Mouse (Mus musculus) forebrain, embryonic 16.5 days (tissue): ENCODE data around the gene Alyref2. TPM values are rescaled to one million over a fixed set of nuclear protein-coding genes. Genes with fewer than 3 reads are reported as not detected.

Source experiments
- ATAC-seq: fragments of 200-750 bp; cut with Nextera tagmentation; 2 replicates; pipeline ENCODE4 v1.8.0; 2017; ENCODE audit warnings: mild to moderate bottlenecking, moderate library complexity
- H3K27ac ChIP-seq: fragments of 300-500 bp; sonication (generic); 2 replicates; pipeline ENCODE4 v1.5.1; 2014; ENCODE audit warnings: low read length, control low read depth
- H3K27me3 ChIP-seq: fragments of 300-500 bp; sonication (generic); replicated peaks from 2 replicates; pipeline ENCODE4 v1.6.1; 2014; ENCODE audit warnings: low read length; ENCODE audit not compliant: control insufficient read depth, insufficient read depth
- H3K36me3 ChIP-seq: fragments of 300-500 bp; sonication (generic); 2 replicates; pipeline ENCODE4 v1.6.1; 2014; ENCODE audit not compliant: control insufficient read depth, insufficient read depth
- H3K4me1 ChIP-seq: fragments of 300-500 bp; sonication (generic); replicated peaks from 2 replicates; pipeline ENCODE4 v1.6.1; 2014; ENCODE audit warnings: low read length; ENCODE audit not compliant: control insufficient read depth, insufficient read depth
- H3K4me2 ChIP-seq: fragments of 300-500 bp; sonication (generic); 2 replicates; pipeline ENCODE4 v1.6.1; 2014; ENCODE audit warnings: mild to moderate bottlenecking, low read length, control low read depth
- H3K4me3 ChIP-seq: fragments of 300-500 bp; sonication (generic); replicated peaks from 2 replicates; pipeline ENCODE4 v1.5.1; 2014; ENCODE audit warnings: mild to moderate bottlenecking, low read length, control low read depth
- H3K9ac ChIP-seq: fragments of 300-500 bp; sonication (generic); replicated peaks from 2 replicates; pipeline ENCODE4 v1.6.1; 2014; ENCODE audit warnings: low read depth, low read length, control low read depth
- H3K9me3 ChIP-seq: fragments of 300-500 bp; sonication (generic); 2 replicates; pipeline ENCODE4 v1.6.1; 2016; ENCODE audit warnings: low read length; ENCODE audit not compliant: control insufficient read depth
- WGBS: fragments of 180-500 bp; shearing (Covaris S2); extraction: QIAGEN DNeasy Blood & Tissue Kit; methylation state at CpG from one replicate; pipeline ENCODE4 v1.1.7; 2014; 5-methylcytosine and 5-hydroxymethylcytosine counted together
- polyA plus RNA-seq: library from polyadenylated mRNA; unstranded; fragments of >200 nt; fragmentation: Nextera tagmentation; extraction: Ambion mirVana; gene quantifications from 2 replicates; pipeline ENCODE4 v1.2.1, GENCODE M21; 2015

Gene Alyref2
- polyA plus RNA-seq, 1 experiment from 2014 or later: 33.2 TPM

DNA sequence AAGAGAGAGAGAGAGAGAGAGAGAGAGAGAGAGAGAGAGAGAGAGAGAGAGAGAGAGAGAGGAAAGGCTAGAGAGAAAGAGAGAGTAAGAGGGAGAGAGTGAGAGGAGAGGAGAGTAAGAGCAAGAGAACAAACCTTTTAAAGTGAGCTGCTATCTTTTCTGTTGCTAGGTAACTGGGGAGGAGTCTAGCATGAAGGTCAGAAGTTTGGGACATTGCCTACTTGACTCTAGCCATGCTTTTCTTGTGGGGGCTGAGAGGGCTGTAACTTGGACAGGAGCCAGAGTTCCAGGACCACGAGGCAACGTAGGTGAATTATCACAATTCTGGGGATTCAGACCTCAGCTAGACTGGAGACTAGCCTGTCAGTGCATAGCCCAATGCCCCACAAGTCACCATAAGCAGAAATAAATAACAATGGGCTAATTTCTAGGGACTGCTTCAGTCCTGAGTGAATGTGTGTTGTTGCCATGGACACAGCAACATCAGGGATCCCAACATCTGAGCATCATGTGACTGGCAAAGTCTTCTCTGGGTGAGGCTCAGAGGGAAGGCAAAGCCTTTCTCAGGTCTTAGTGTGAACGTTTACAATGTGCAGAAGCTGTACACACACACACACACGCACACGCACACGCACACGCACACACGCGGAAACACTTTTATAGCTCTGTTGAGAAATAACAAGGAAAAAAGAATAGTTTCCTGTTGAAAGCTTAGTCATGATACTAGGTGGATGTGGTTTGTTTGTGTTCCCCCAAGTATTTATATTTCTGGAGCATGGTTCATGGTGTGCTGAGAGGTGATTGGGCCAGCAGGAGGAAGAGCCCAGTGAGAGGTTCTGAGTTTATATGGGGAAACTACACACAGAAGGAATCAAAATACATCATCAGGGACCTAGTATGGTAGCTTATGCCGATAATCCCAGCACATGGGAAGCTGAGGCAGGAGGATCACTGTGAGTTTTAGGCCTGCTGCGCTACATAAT, 50.4 kb downstream of the Alyref2 start:
- 83% methylated on average over 11 of the region's 11 CpGs for WGBS
- Histone ChIP-seq H3K27me3 (no peaks in the 10 kb centered on the region), H3K27ac (no peak overlapping the region), H3K9ac (no peak overlapping the region), H3K36me3 (no peaks in the 10 kb centered on the region), H3K9me3 (no peaks in the 10 kb centered on the region), H3K4me1 (no peaks in the 10 kb centered on the region; the same call in 1 of the 2 replicates), H3K4me3 (no peak overlapping the region), H3K4me2 (no peak overlapping the region)
- ATAC-seq: 0 out of 2 replicates have a peak, but pooled peaks have one; percentile 36

Other genes with a start within 250 kb of the Alyref2 start
- gene B4galt3, start 233.2 kb upstream of the Alyref2 start, polyA plus RNA-seq: 111 and 114 TPM in 2 replicates
- gene Ppox, start 222.3 kb upstream of the Alyref2 start, polyA plus RNA-seq: 47.6 and 49.2 TPM in 2 replicates
- gene Usp21, start 215.5 kb upstream of the Alyref2 start, polyA plus RNA-seq: 126 and 130 TPM in 2 replicates
- gene Ufc1, start 208.5 kb upstream of the Alyref2 start, polyA plus RNA-seq: 93.5 and 102 TPM in 2 replicates
- 55.5 and 61.7 TPM in 2 replicates for gene Dedd, start 174.3 kb upstream of the Alyref2 start, polyA plus RNA-seq
- 55.7 and 62.7 TPM in 2 replicates for gene Nit1, start 157.8 kb upstream of the Alyref2 start, polyA plus RNA-seq
- 118 and 156 TPM in 2 replicates for gene Pfdn2, start 157.8 kb upstream of the Alyref2 start, polyA plus RNA-seq
- 2.7 and 3.1 TPM in 2 replicates for gene Klhdc9, start 142.7 kb upstream of the Alyref2 start, polyA plus RNA-seq
- 0.67 and 1.1 TPM in 2 replicates for gene Nectin4, start 133.4 kb upstream of the Alyref2 start, polyA plus RNA-seq
- 0.48 and 0.81 TPM in 2 replicates for gene Arhgap30, start 114.5 kb upstream of the Alyref2 start, polyA plus RNA-seq
- gene Usf1, start 92.2 kb upstream of the Alyref2 start, polyA plus RNA-seq: 207 and 226 TPM in 2 replicates
- gene Tstd1, start 84.6 kb upstream of the Alyref2 start, polyA plus RNA-seq: 10.1 and 11.4 TPM in 2 replicates
- 7.8 and 10.2 TPM in 2 replicates for gene F11r, start 65.9 kb upstream of the Alyref2 start, polyA plus RNA-seq
- not detected in 2 replicates for gene Itln1, start 31.8 kb downstream of the Alyref2 start, polyA plus RNA-seq
- not detected in 2 replicates for gene Cd244a, start 55.7 kb downstream of the Alyref2 start, polyA plus RNA-seq
- 0.20 TPM in 1 of 2 replicates, not detected in the other for gene Ly9, start 103.9 kb downstream of the Alyref2 start, polyA plus RNA-seq
- gene Slamf7, start 149.6 kb downstream of the Alyref2 start, polyA plus RNA-seq: not detected in 2 replicates
- 0.49 and 1.2 TPM in 2 replicates for gene Cd48, start 178.5 kb downstream of the Alyref2 start, polyA plus RNA-seq